Mouse (Mus musculus): ENCODE results near the gene Lipi. TPM values are rescaled to one million over a fixed set of nuclear protein-coding genes. Genes with fewer than 3 reads are reported as not detected.
A peak's percentile ranks its signal among the peaks of the same experiment; 100 is the strongest.

Gene Lipi
- total and polyA plus RNA-seq, 3 experiments: not detected

DNA sequence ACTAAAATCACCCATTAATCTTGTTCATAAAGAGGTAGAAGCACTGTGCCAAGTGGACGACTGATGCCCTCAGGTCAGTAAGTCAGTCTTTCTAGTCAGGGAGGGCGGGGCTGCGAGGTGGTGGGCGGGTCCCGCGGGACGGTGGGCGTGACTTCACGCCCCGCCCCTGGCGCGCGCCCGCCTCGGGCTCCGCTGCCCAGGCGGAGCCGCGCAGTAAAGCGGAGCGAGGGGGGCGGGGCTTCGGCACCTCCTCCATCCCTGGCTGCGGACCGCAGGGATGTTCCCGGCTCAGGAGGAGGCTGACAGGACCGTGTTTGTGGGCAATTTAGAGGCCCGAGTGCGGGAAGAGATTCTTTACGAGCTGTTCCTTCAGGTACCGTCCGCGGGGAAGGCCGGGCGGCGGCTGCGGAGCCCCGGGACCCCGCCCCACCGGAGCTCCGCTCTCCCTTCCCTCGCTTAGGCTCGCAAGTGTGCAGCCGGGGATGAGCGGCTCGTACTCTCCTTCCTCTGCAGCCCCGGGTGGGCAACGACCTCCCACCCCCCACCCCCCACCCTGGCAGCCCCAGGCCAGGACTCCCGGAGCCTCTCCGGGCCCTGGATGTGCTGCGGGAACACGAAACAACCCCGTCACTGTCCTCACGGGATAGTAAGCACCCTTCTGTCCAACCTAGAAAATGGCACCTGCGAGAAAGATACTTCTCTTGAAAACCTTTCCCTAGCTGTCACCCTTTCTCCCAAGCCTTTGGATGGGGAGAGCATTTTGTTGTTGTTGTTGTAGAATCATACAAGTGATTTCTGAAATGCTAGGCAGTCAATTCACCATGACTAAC lies 7.0 kb upstream of the Lipi start, which contains the start of gene Rbm11:
TSS of gene Rbm11 (plus strand) at position 174 of the 830 bp plus-strand sequence.
- DNase-seq: peak; percentile 81
- H3K4me1 ChIP-seq (ENCODE audit: control insufficient read depth, insufficient read depth, low read length): no peaks in the 10 kb centered on the region
- intact Hi-C loops (cut with DNase I): no loop called here
- H3K27ac ChIP-seq: no peak within 1 kb of the TSS
- H3K79me2 ChIP-seq (replicated peaks; ENCODE audit: control insufficient read depth, insufficient read depth, low read length): no peaks in the 10 kb centered on the region
- under 1% methylated on average over 55 of the region's 55 CpGs for WGBS
- peak within 1 kb of the TSS; percentile 3; the same call in 1 of the 2 replicates for H3K9ac ChIP-seq (ENCODE audit: low read depth, low read length)
- H3K4me3 ChIP-seq: peak within 1 kb of the TSS; percentile 72
- H3K27me3 ChIP-seq (ENCODE audit: control insufficient read depth, insufficient read depth, low read length): no peaks in the 10 kb centered on the region
- no peaks in the 10 kb centered on the region for H3K36me3 ChIP-seq (ENCODE audit: control insufficient read depth, insufficient read depth, low read length)
- no peak for TF ChIP-seq CTCF (IDR thresholded peaks at IDR 0.05)
- no peak for TF ChIP-seq POLR2A (IDR thresholded peaks at IDR 0.05; ENCODE audit: insufficient read depth, low read depth, low read length)
- TF ChIP-seq EP300 (IDR thresholded peaks at IDR 0.05; ENCODE audit: insufficient read depth, low read depth, low read length): no peak

DNA sequence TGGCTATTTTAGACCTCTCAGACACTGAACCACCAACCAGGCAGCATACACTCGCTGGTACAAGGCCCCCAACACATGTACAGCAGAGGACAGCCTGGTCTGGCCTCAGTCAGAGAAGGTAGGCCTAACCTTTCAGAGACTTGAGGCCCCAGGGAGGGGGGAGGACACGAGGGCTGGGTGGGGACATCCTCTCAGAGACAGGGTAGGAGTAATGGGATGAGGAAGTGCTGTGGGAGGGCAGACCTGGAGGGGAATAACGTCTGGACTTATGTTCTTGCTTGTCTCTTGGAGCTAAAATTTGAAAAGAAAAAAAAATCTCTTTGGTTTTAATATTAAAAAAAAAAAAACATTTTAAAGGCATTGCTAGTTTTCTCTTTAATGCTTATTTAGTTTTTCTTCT lies 605 bp upstream of the Lipi start:
- Histone ChIP-seq H3K9ac (ENCODE audit: low read depth, low read length) (no peak overlapping the region), H3K27me3 (ENCODE audit: control insufficient read depth, insufficient read depth, low read length) (no peaks in the 10 kb centered on the region), H3K4me3 (no peak overlapping the region), H3K27ac (no peak overlapping the region), H3K36me3 (ENCODE audit: control insufficient read depth, insufficient read depth, low read length) (no peaks in the 10 kb centered on the region), H3K79me2 (replicated peaks; ENCODE audit: control insufficient read depth, insufficient read depth, low read length) (no peaks in the 10 kb centered on the region), H3K4me1 (ENCODE audit: control insufficient read depth, insufficient read depth, low read length) (no peaks in the 10 kb centered on the region)
- 22% methylated on average over 3 of the region's 3 CpGs for WGBS
- DNase-seq: no peak
- no peak for TF ChIP-seq CTCF (IDR thresholded peaks at IDR 0.05)
- no peak for TF ChIP-seq POLR2A (IDR thresholded peaks at IDR 0.05; ENCODE audit: insufficient read depth, low read depth, low read length)
- no peak for TF ChIP-seq EP300 (IDR thresholded peaks at IDR 0.05; ENCODE audit: insufficient read depth, low read depth, low read length)
- intact Hi-C loops (cut with DNase I): no loop called here

DNA sequence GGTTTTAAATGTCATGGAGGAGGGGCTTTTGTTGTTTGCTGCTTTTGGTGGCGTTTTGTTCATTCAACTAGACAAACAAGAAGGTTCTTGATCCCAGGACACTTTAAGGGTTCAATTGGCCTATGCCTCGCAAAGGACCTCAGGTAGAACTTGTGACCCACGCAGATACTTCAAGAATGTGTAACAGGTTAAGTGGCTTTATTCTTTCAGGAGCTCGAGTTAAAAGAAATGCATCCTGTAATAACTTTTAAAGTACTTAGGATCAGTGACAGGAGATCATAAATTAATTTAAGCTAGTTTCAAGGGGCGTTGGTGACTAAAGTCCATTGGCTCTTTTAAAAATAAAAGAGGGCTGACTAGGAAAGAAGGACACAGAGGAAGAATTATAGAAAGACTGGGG lies 3.6 kb downstream of the Lipi start:
- intact Hi-C loops (cut with DNase I): no loop called here

DNA sequence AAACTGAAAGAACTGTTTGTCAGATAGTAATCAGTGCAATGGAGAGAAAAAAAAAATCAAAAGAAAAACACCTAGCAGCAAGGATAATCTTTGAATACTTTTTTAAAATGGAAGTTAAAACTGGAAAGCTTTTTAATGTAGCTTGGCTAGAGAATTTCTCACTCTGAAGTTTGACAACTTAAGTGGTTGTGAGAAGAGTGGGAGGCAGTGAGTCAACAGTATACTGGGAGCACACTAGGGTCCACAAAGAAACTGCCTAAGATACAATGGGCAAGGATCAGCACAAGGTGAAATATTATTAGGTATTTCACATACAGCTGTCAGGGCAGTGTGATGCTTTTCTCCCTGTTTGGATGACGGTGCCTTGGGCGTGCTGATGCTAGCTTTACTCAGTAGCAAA lies 23.0 kb downstream of the Lipi start:
- TF ChIP-seq CTCF (IDR thresholded peaks at IDR 0.05) (no peak), POLR2A (IDR thresholded peaks at IDR 0.05; ENCODE audit: insufficient read depth, low read depth, low read length) (no peak), EP300 (IDR thresholded peaks at IDR 0.05; ENCODE audit: insufficient read depth, low read depth, low read length) (no peak)
- intact Hi-C loops (cut with DNase I): no loop called here
- WGBS: 88% methylated on average over 2 of the region's 2 CpGs
- Histone ChIP-seq H3K9ac (ENCODE audit: low read depth, low read length) (no peak overlapping the region), H3K27me3 (ENCODE audit: control insufficient read depth, insufficient read depth, low read length) (no peaks in the 10 kb centered on the region), H3K4me3 (no peak overlapping the region), H3K36me3 (ENCODE audit: control insufficient read depth, insufficient read depth, low read length) (no peaks in the 10 kb centered on the region), H3K79me2 (replicated peaks; ENCODE audit: control insufficient read depth, insufficient read depth, low read length) (no peaks in the 10 kb centered on the region), H3K4me1 (ENCODE audit: control insufficient read depth, insufficient read depth, low read length) (no peaks in the 10 kb centered on the region), H3K27ac (no peak overlapping the region)
- DNase-seq: no peak

More for the DNA sequence above, 3.6 kb downstream of the Lipi start:
- H3K4me3 ChIP-seq: no peak overlapping the region
- H3K4me1 ChIP-seq (ENCODE audit: control insufficient read depth, insufficient read depth, low read length): no peaks in the 10 kb centered on the region
- H3K27ac ChIP-seq: no peak overlapping the region
- no peak for TF ChIP-seq POLR2A (IDR thresholded peaks at IDR 0.05; ENCODE audit: insufficient read depth, low read depth, low read length)
- no peak for TF ChIP-seq CTCF (IDR thresholded peaks at IDR 0.05)
- no peak for TF ChIP-seq EP300 (IDR thresholded peaks at IDR 0.05; ENCODE audit: insufficient read depth, low read depth, low read length)
- no peaks in the 10 kb centered on the region for H3K27me3 ChIP-seq (ENCODE audit: control insufficient read depth, insufficient read depth, low read length)
- 74% methylated on average over 5 of the region's 5 CpGs for WGBS
- H3K36me3 ChIP-seq (ENCODE audit: control insufficient read depth, insufficient read depth, low read length): no peaks in the 10 kb centered on the region
- DNase-seq: no peak
- H3K79me2 ChIP-seq (replicated peaks; ENCODE audit: control insufficient read depth, insufficient read depth, low read length): no peaks in the 10 kb centered on the region
- H3K9ac ChIP-seq (ENCODE audit: low read depth, low read length): no peak overlapping the region

DNA sequence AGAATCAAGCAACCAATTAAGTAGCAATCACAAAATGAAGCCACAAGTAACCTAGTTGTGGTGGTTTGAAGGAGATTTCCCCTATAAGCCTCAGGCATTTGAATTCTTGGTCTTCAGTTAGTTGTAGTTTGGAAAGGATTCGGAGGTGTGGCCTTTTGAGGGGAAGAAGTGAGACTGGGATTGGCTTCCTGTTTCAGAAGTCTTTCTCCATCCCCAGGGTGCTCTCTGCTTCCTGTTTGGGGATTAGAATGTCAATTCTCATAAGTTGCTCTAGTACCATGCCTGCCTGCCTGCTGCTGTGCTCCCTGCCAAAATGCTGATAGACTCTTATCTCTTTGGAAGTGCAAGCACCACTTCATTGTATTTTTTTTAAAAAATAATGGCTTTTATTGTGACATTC lies 40.6 kb downstream of the Lipi start:
- Histone ChIP-seq H3K4me1 (ENCODE audit: control insufficient read depth, insufficient read depth, low read length) (no peaks in the 10 kb centered on the region), H3K4me3 (no peak overlapping the region), H3K27ac (no peak overlapping the region), H3K79me2 (replicated peaks; ENCODE audit: control insufficient read depth, insufficient read depth, low read length) (no peaks in the 10 kb centered on the region), H3K36me3 (ENCODE audit: control insufficient read depth, insufficient read depth, low read length) (no peaks in the 10 kb centered on the region), H3K27me3 (ENCODE audit: control insufficient read depth, insufficient read depth, low read length) (no peaks in the 10 kb centered on the region), H3K9ac (ENCODE audit: low read depth, low read length) (no peak overlapping the region)
- no peak for DNase-seq
- TF ChIP-seq POLR2A (IDR thresholded peaks at IDR 0.05; ENCODE audit: insufficient read depth, low read depth, low read length) (no peak), EP300 (IDR thresholded peaks at IDR 0.05; ENCODE audit: insufficient read depth, low read depth, low read length) (no peak), CTCF (IDR thresholded peaks at IDR 0.05) (no peak)
- 29% methylated on average over 1 of the region's 1 CpGs for whole genome bisulfite sequencing
- intact Hi-C loops (cut with DNase I): no loop called here
